Mouse (Mus musculus) kidney, adult 2 months (tissue): ENCODE measurements at regions not wholly inside any gene's neighbourhood (a gene's known extent, or its start where the extent isn't known, plus 50 kb on each side); places are given as distances from the start of the nearest gene placed in this dataset.

ENCODE experiments used
- DNase-seq: peaks from one replicate; pipeline ENCODE4 v3.0.0; 2021
- H3K27ac ChIP-seq: fragments of 200-500 bp; 2 replicates; pipeline ENCODE4 v1.5.1; 2012; ENCODE audit warnings: low read depth, low read length, control low read depth, inconsistent platforms; ENCODE audit not compliant: insufficient read depth
- H3K27me3 ChIP-seq: fragments of 200-500 bp; replicated peaks from 2 replicates; pipeline ENCODE4 v1.6.1; 2012; ENCODE audit warnings: mild to moderate bottlenecking, moderate library complexity, low read length, inconsistent platforms; ENCODE audit not compliant: control insufficient read depth, insufficient read depth
- H3K36me3 ChIP-seq: fragments of 200-500 bp; 2 replicates; pipeline ENCODE4 v1.6.1; 2012; ENCODE audit warnings: mild to moderate bottlenecking, moderate library complexity, low read length, inconsistent platforms; ENCODE audit not compliant: control insufficient read depth, insufficient read depth
- H3K4me1 ChIP-seq: fragments of 200-500 bp; 2 replicates; pipeline ENCODE4 v1.6.1; 2011; ENCODE audit warnings: low read length; ENCODE audit not compliant: control insufficient read depth, insufficient read depth
- H3K4me3 ChIP-seq: fragments of 200-500 bp; 2 replicates; pipeline ENCODE4 v1.5.1; 2011; ENCODE audit warnings: mild to moderate bottlenecking, low read depth, low read length, control low read depth; ENCODE audit not compliant: insufficient read depth
- CTCF ChIP-seq: fragments of 200-500 bp; conservative IDR thresholded peaks from 2 replicates; pipeline ENCODE4 v1.5.1; 2011; ENCODE audit warnings: low read depth, mild to moderate bottlenecking, control low read depth, low read length, moderate library complexity, mixed read lengths; ENCODE audit not compliant: insufficient read depth, insufficient read length
- POLR2A ChIP-seq: fragments of 200-500 bp; IDR thresholded peaks from one replicate; pipeline ENCODE4 v1.6.1; 2011; ENCODE audit warnings: low read depth, low read length, control low read depth
- WGBS: fragments of 180-500 bp; shearing (Covaris S2); methylation state at CpG from one replicate; pipeline ENCODE4 v1.1.7; 2018; 5-methylcytosine and 5-hydroxymethylcytosine counted together

GRCm38 (mm10) chr13:119039616-119040015, 370.0 kb downstream of the Fgf10 start:
- TF ChIP-seq CTCF: no peak
- TF ChIP-seq POLR2A: no peak
- no peak overlapping the region for H3K27ac ChIP-seq
- 79% methylated on average over 1 of the region's 1 CpGs for WGBS
- no peaks in the 10 kb centered on the region for H3K36me3 ChIP-seq
- DNase-seq: no peak
- no peaks in the 10 kb centered on the region for H3K27me3 ChIP-seq
- H3K4me3 ChIP-seq: no peak overlapping the region
- no peaks in the 10 kb centered on the region for H3K4me1 ChIP-seq

GRCm38 (mm10) chr13:119045112-119045511, 375.5 kb downstream of the Fgf10 start:
- Histone ChIP-seq H3K4me1 (no peaks in the 10 kb centered on the region), H3K36me3 (no peaks in the 10 kb centered on the region), H3K27ac (no peak overlapping the region), H3K27me3 (no peaks in the 10 kb centered on the region), H3K4me3 (no peak overlapping the region)
- no peak for DNase-seq
- TF ChIP-seq POLR2A (no peak), CTCF (no peak)
- WGBS: 62% methylated on average over 1 of the region's 1 CpGs

DNA sequence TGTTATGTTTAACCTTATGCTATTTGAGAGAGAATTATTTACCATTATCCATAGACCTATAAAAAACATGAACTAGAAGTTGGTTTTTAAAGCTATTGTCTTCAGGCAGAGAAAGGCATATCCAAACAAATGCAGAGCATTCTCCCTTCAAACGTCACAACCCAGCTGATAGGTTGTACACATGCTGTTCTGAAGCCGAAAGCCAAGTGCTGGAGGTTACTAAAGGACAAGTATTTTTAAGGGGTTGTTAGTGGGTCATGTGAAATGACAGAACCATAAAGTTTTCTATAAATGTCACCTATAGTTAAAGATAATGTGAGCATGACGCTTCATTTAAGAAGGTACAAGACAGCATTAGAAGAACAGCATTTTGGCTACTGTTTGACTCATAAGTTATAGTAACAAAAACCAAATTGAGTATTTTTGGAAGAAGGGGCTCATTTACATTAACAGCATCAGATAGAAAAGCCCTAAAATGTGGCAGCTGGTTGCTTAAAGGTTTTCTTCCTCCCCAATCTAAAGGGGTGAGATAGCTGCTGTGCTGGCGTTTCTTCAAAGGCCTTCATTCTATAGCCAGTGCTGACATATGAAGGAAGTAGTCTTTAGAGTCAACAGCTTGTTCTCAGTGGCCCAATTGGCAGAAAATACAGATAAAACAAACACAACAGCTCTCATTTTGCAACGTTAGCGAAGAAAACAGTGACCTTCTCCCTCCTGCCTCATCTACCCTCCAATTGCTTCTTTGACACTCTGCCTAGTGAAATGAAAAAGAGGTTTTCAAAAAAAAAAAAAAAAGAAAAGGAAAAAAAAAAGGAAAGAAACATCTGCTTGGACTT, 359.4 kb upstream of the Paip1 start:
- no peak for DNase-seq
- Histone ChIP-seq H3K36me3 (no peaks in the 10 kb centered on the region), H3K4me3 (no peak overlapping the region), H3K27me3 (no peaks in the 10 kb centered on the region), H3K27ac (no peak overlapping the region), H3K4me1 (no peaks in the 10 kb centered on the region)
- TF ChIP-seq POLR2A (no peak), CTCF (no peak)
- WGBS: 70% methylated on average over 6 of the region's 6 CpGs

DNA sequence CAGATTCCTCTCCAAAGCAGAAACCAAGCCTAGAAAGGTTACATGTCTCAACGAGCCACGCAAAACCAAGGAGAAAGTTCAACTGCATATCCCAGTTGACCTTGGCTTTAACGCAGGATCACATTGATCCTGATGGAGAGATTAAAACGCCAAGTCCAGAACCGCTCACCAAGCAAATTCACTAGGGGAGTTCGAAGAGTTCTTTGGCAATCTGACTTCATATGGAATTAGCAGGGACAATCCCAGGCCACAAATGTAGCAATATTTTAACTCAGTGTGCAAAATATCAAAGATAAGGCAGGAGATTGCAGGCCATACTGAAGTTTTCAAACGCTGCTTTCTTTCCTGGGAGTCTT, 358.8 kb upstream of the Paip1 start:
- whole genome bisulfite sequencing: 72% methylated on average over 7 of the region's 7 CpGs
- Histone ChIP-seq H3K27me3 (no peaks in the 10 kb centered on the region), H3K27ac (no peak overlapping the region), H3K4me1 (no peaks in the 10 kb centered on the region), H3K36me3 (no peaks in the 10 kb centered on the region), H3K4me3 (no peak overlapping the region)
- TF ChIP-seq CTCF (no peak), POLR2A (no peak)
- no peak for DNase-seq

GRCm38 (mm10) chr13:119079243-119079642, 349.2 kb upstream of the Paip1 start:
- no peak overlapping the region for H3K27ac ChIP-seq
- TF ChIP-seq POLR2A (no peak), CTCF (no peak)
- no peaks in the 10 kb centered on the region for H3K4me1 ChIP-seq
- no peak for DNase-seq
- H3K27me3 ChIP-seq: no peaks in the 10 kb centered on the region
- WGBS: 49% methylated on average over 4 of the region's 4 CpGs
- no peaks in the 10 kb centered on the region for H3K36me3 ChIP-seq
- H3K4me3 ChIP-seq: no peak overlapping the region

- Histone ChIP-seq H3K4me3 (no peak overlapping the region), H3K27ac (no peak overlapping the region), H3K36me3 (no peaks in the 10 kb centered on the region), H3K4me1 (no peaks in the 10 kb centered on the region), H3K27me3 (no peaks in the 10 kb centered on the region)
- WGBS: 50% methylated on average over 1 of the region's 1 CpGs
- TF ChIP-seq POLR2A (no peak), CTCF (no peak)
- DNase-seq: no peak
Observed at GRCm38 (mm10) chr13:119081691-119082090, 346.7 kb upstream of the Paip1 start.

DNA sequence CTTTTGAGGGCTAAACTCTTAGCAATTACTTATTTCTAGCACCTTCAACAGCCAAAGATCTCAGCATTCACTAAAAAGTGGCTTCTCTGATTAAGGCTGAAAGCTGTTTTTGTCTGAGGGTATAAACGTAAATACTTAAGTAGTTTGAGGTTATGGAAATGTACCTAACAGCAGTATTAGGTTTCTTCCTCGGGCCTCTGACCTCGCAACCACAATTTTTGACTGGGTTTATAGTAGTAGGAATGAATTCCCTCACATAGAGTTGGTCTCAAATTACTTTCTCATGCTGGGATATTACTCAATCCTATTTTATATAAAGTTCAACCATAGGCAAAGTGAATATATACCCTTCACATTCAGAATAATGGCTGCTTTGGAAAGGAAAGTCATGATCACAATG, 310.5 kb upstream of the Paip1 start:
- Histone ChIP-seq H3K27me3 (no peaks in the 10 kb centered on the region), H3K4me3 (no peak overlapping the region), H3K27ac (no peak overlapping the region), H3K4me1 (no peaks in the 10 kb centered on the region), H3K36me3 (no peaks in the 10 kb centered on the region)
- no peak for DNase-seq
- no peak for TF ChIP-seq POLR2A
- no peak for TF ChIP-seq CTCF
- WGBS: 53% methylated on average over 3 of the region's 3 CpGs

- H3K36me3 ChIP-seq: no peaks in the 10 kb centered on the region
- DNase-seq: no peak
- no peaks in the 10 kb centered on the region for H3K4me1 ChIP-seq
- WGBS: 82% methylated on average over 1 of the region's 1 CpGs
- H3K27me3 ChIP-seq: no peaks in the 10 kb centered on the region
- TF ChIP-seq POLR2A (no peak), CTCF (no peak)
- no peak overlapping the region for H3K27ac ChIP-seq
- H3K4me3 ChIP-seq: no peak overlapping the region
Observed at GRCm38 (mm10) chr13:119118382-119118781, 310.0 kb upstream of the Paip1 start.
